Mouse (Mus musculus) brain, embryonic 14.5 days (tissue): ENCODE data around the gene Arhgap18.

ENCODE experiments used
- CTCF ChIP-seq: fragments of 200-500 bp; IDR thresholded peaks from 2 replicates; pipeline ENCODE4 v1.5.1; 2012; ENCODE audit warnings: inconsistent platforms, mild to moderate bottlenecking, moderate library complexity, borderline replicate concordance; ENCODE audit not compliant: insufficient read depth, insufficient read length; ENCODE audit errors: extremely low read depth
- POLR2A ChIP-seq: fragments of 200-500 bp; IDR thresholded peaks from 2 replicates; pipeline ENCODE4 v1.6.1; 2012; ENCODE audit warnings: mild to moderate bottlenecking, inconsistent platforms, borderline replicate concordance; ENCODE audit not compliant: poor library complexity, insufficient read depth, insufficient read length, severe bottlenecking; ENCODE audit errors: extremely low read depth

DNA sequence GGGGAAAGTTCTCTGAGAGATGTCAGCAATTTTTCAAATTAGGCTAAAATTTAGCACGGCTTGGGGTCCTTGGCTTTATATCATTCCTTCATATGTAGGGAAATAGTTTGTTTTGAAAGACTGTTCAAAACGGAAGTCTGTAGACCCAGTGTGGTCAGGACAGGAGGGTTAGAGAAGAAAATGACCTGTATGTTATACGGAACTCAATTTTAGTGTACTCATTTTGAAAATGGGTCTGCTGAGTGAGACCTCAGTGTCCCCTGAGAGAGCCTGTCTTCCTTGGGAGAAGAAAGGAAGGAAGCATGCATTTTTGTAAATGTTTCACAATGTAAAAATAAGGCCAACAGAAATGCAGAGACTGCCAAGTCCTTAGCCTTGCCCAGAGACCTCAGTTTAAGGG lies 38.6 kb downstream of the Arhgap18 start:
- TF ChIP-seq CTCF (no peak), POLR2A (no peak)
